ENCODE assay signal across 30 mouse cellular contexts in genomic region chr11:89317757-89318156, GRCm38 (mm10). TPM values are rescaled to one million over a fixed set of nuclear protein-coding genes. Genes with fewer than 3 reads are reported as not detected.
DNase-seq lines count a peak whose midpoint lies in the region; ATAC-seq lines count a peak whose summit lies in the region.
"Had no signal": no experiment of that assay in that cellular context is flagged by ENCODE, and none has a peak within 500 bp of the region (broad histone marks: within the 10 kb centered on the region; RNA-seq: fewer than 3 reads in every experiment).

No protein-coding gene starts in this region.

- DNase-seq in forebrain, embryonic 14.5 days (ENCODE audit: low spot score), result peak; percentile 47
- DNase-seq in forebrain, embryonic 11.5 days (ENCODE audit: low spot score), result no peak
- no peak for DNase-seq in heart, postnatal 36 days
- no peak for DNase-seq in midbrain, embryonic 10.5 days (ENCODE audit: low spot score)
- DNase-seq in urinary bladder, postnatal 14 days (ENCODE audit: low spot score), result no peak
- DNase-seq: adrenal gland, postnatal 10 days; adrenal gland, postnatal 36 days; B cell, adult 2 months; cerebellum, adult 11 months; cerebellum, adult 2 months; cerebellum, postnatal 10 days; cerebellum, postnatal 36 days; embryo, embryonic 11 days; gastrocnemius, adult 2 months; gastrocnemius, postnatal 14 days; heart, postnatal 4 days; kidney, adult 18-20 months; kidney, adult 9 months had no signal

- no peak overlapping the region for H3K4me3 ChIP-seq in forebrain, embryonic 14.5 days (ENCODE audit: low read depth, low read length)
- no peak overlapping the region for H3K4me3 ChIP-seq in forebrain, embryonic 11.5 days (ENCODE audit: low read depth, low read length)
- no peak overlapping the region for H3K4me3 ChIP-seq in heart, embryonic 12.5 days
- H3K4me3 ChIP-seq in midbrain, embryonic 10.5 days, result no peak overlapping the region
- H3K4me3 ChIP-seq in midbrain, embryonic 16.5 days (ENCODE audit: low read depth, low read length), result no peak overlapping the region
- H3K4me3 ChIP-seq: embryonic facial prominence, embryonic 10.5 days; embryonic facial prominence, embryonic 13.5 days; erythroblast, embryonic 14.5 days; gastrocnemius, adult 2 months had no signal

- H3K4me1 ChIP-seq in forebrain, embryonic 14.5 days (ENCODE audit: control insufficient read depth, insufficient read depth, low read length), result peaks cover 17% of the 10 kb centered on the region
- peaks cover 11% of the 10 kb centered on the region; the same call in 1 of the 2 replicates for H3K4me1 ChIP-seq in forebrain, embryonic 11.5 days (replicated peaks; ENCODE audit: control insufficient read depth, insufficient read depth, low read length)
- peaks cover 46% of the 10 kb centered on the region for H3K4me1 ChIP-seq in heart, embryonic 12.5 days (replicated peaks)
- H3K4me1 ChIP-seq in midbrain, embryonic 10.5 days, result peaks cover 48% of the 10 kb centered on the region
- peaks cover 10% of the 10 kb centered on the region for H3K4me1 ChIP-seq in midbrain, embryonic 16.5 days (ENCODE audit: control insufficient read depth, insufficient read depth, low read length)

- no peak overlapping the region for H3K4me2 ChIP-seq in forebrain, embryonic 14.5 days (ENCODE audit: low read length)
- H3K4me2 ChIP-seq in forebrain, embryonic 11.5 days (ENCODE audit: low read depth, low read length, severe bottlenecking), result no peak overlapping the region
- H3K4me2 ChIP-seq in heart, embryonic 12.5 days, result no peak overlapping the region
- H3K4me2 ChIP-seq in midbrain, embryonic 16.5 days (ENCODE audit: low read length), result no peak overlapping the region

- H3K9me3 ChIP-seq in forebrain, embryonic 14.5 days (replicated peaks; ENCODE audit: control insufficient read depth, low read length), result no peaks in the 10 kb centered on the region
- H3K9me3 ChIP-seq in forebrain, embryonic 11.5 days (ENCODE audit: control insufficient read depth, low read length), result no peaks in the 10 kb centered on the region
- H3K9me3 ChIP-seq in heart, embryonic 12.5 days (replicated peaks), result no peaks in the 10 kb centered on the region
- H3K9me3 ChIP-seq in midbrain, embryonic 10.5 days (replicated peaks), result no peaks in the 10 kb centered on the region
- H3K9me3 ChIP-seq in midbrain, embryonic 16.5 days (replicated peaks; ENCODE audit: control insufficient read depth, low read length, poor library complexity, severe bottlenecking), result no peaks in the 10 kb centered on the region
- H3K9me3 ChIP-seq: embryonic facial prominence, embryonic 10.5 days; embryonic facial prominence, embryonic 13.5 days had no signal

- intact Hi-C loops in heart, postnatal 36 days (cut with DNase I), result no loop called here

- H3K27ac ChIP-seq in forebrain, embryonic 14.5 days (ENCODE audit: low read depth, low read length), result no peak overlapping the region
- H3K27ac ChIP-seq in forebrain, embryonic 11.5 days (ENCODE audit: low read depth, low read length), result no peak overlapping the region
- 0 out of 2 replicates have a peak overlapping the region, but pooled peaks have one; percentile 18 for H3K27ac ChIP-seq in heart, embryonic 12.5 days (ENCODE audit: poor library complexity, severe bottlenecking)
- peak overlapping the region; percentile 61; the same call in 1 of the 2 replicates for H3K27ac ChIP-seq in midbrain, embryonic 10.5 days (replicated peaks)
- H3K27ac ChIP-seq in midbrain, embryonic 16.5 days (ENCODE audit: low read length), result no peak overlapping the region
- H3K27ac ChIP-seq: embryonic facial prominence, embryonic 13.5 days; gastrocnemius, adult 2 months; hindbrain, embryonic 14.5 days; hindbrain, postnatal 0 days had no signal

- H3K36me3 ChIP-seq in forebrain, embryonic 14.5 days (ENCODE audit: control insufficient read depth, insufficient read depth, low read length), result no peaks in the 10 kb centered on the region
- no peaks in the 10 kb centered on the region for H3K36me3 ChIP-seq in forebrain, embryonic 11.5 days (ENCODE audit: control insufficient read depth, insufficient read depth, low read length)
- H3K36me3 ChIP-seq in heart, embryonic 12.5 days, result no peaks in the 10 kb centered on the region
- H3K36me3 ChIP-seq in midbrain, embryonic 10.5 days, result no peaks in the 10 kb centered on the region
- no peaks in the 10 kb centered on the region for H3K36me3 ChIP-seq in midbrain, embryonic 16.5 days (ENCODE audit: control insufficient read depth, insufficient read depth, low read length)
- H3K36me3 ChIP-seq: embryonic facial prominence, embryonic 10.5 days; embryonic facial prominence, embryonic 13.5 days; G1E had no signal

- no peak overlapping the region for H3K9ac ChIP-seq in forebrain, embryonic 14.5 days (ENCODE audit: low read length)
- no peak overlapping the region for H3K9ac ChIP-seq in forebrain, embryonic 11.5 days (ENCODE audit: low read length)
- no peak overlapping the region for H3K9ac ChIP-seq in heart, embryonic 12.5 days
- H3K9ac ChIP-seq in midbrain, embryonic 16.5 days (ENCODE audit: low read depth, low read length), result no peak overlapping the region
- H3K9ac ChIP-seq: hindbrain, embryonic 14.5 days had no signal

- no peak for ATAC-seq in forebrain, embryonic 14.5 days
- no peak for ATAC-seq in forebrain, embryonic 11.5 days (replicated peaks; ENCODE audit: low FRiP score)
- no peak for ATAC-seq in heart, embryonic 12.5 days (ENCODE audit: insufficient number of reproducible peaks, low FRiP score)
- no peak for ATAC-seq in midbrain, embryonic 16.5 days
- ATAC-seq: inflammation-experienced regulatory T-cells, adult 6 months; Patski had no signal

- 58% methylated on average over 3 of the region's 3 CpGs for WGBS in forebrain, embryonic 14.5 days
- 79% methylated on average over 3 of the region's 3 CpGs for WGBS in forebrain, embryonic 11.5 days
- WGBS in heart, embryonic 12.5 days, result 60% methylated on average over 3 of the region's 3 CpGs
- WGBS in midbrain, embryonic 10.5 days, result 88% methylated on average over 3 of the region's 3 CpGs
- 73% methylated on average over 3 of the region's 3 CpGs for WGBS in midbrain, embryonic 16.5 days

- H3K27me3 ChIP-seq in forebrain, embryonic 14.5 days (replicated peaks; ENCODE audit: control insufficient read depth, insufficient read depth, low read length), result no peaks in the 10 kb centered on the region; the same call in 1 of the 2 replicates
- H3K27me3 ChIP-seq in forebrain, embryonic 11.5 days (ENCODE audit: control insufficient read depth, insufficient read depth, low read length), result no peaks in the 10 kb centered on the region
- no peaks in the 10 kb centered on the region for H3K27me3 ChIP-seq in heart, embryonic 12.5 days (replicated peaks)
- H3K27me3 ChIP-seq in midbrain, embryonic 10.5 days (ENCODE audit: low read depth, poor library complexity, severe bottlenecking), result peaks cover 11% of the 10 kb centered on the region; the same call in 1 of the 2 replicates
- no peaks in the 10 kb centered on the region; the same call in 1 of the 2 replicates for H3K27me3 ChIP-seq in midbrain, embryonic 16.5 days (ENCODE audit: control insufficient read depth, insufficient read depth, low read depth, low read length)
- H3K27me3 ChIP-seq: CH12.LX; embryonic facial prominence, embryonic 13.5 days; Patski had no signal

RNA-seq across cellular contexts. Expression of gene Nog, which starts 15.6 kb away (rescaled TPM):
- polyA plus RNA-seq in forebrain, embryonic 14.5 days (2014; fragmentation: Nextera tagmentation; extraction: Ambion mirVana), result 3.7 and 4.2 TPM in 2 replicates
- 8.0 and 10.4 TPM in 2 replicates for polyA plus RNA-seq in forebrain, embryonic 11.5 days (2014; fragmentation: Nextera tagmentation; extraction: Ambion mirVana)
- polyA plus RNA-seq in heart, embryonic 12.5 days (2016; fragmentation: Nextera tagmentation; extraction: Ambion mirVana), result 1.1 and 1.7 TPM in 2 replicates
- under 1 TPM; 0.22 to 0.60 TPM for total RNA-seq in heart, postnatal 36 days (2021)
- polyA plus RNA-seq in midbrain, embryonic 10.5 days (2016; fragmentation: Nextera tagmentation; extraction: Ambion mirVana), result 2.1 and 3.3 TPM in 2 replicates
- 3.0 and 4.1 TPM in 2 replicates for polyA plus RNA-seq in midbrain, embryonic 16.5 days (2015; fragmentation: Nextera tagmentation; extraction: Ambion mirVana)
- total RNA-seq: CH12.LX, G1E had no signal
- polyA plus RNA-seq: erythroblast, embryonic 14.5 days; G1E; heart, postnatal 0 days; inflammation-experienced regulatory T-cells, adult 6 months had no signal

Comparison
In these comparisons a context has a peak if more than half of its experiments do, and no peak if none do; other contexts are left out.
1. H3K27ac ChIP-seq: peak in heart, embryonic 12.5 days (single experiment) and midbrain, embryonic 10.5 days (single experiment); none in forebrain, embryonic 14.5 days (single experiment), forebrain, embryonic 11.5 days (single experiment) and midbrain, embryonic 16.5 days (single experiment).